In genomic region chr10:53888382-53889110, GRCm38 (mm10) we compare ENCODE assay signal across 17 mouse cellular contexts.
DNase-seq lines count a peak whose midpoint lies in the region; ATAC-seq and TF ChIP-seq lines count a peak whose summit lies in the region.
"Had no signal": no experiment of that assay in that cellular context is flagged by ENCODE, and none has a peak within 500 bp of the region (broad histone marks: within the 10 kb centered on the region; RNA-seq: fewer than 3 reads in every experiment).

No protein-coding gene starts in this region.

- peak overlapping the region; percentile 23 for H3K4me2 ChIP-seq in liver, embryonic 11.5 days
- H3K4me2 ChIP-seq in lung, postnatal 0 days (replicated peaks; ENCODE audit: low read depth, low read length), result no peak overlapping the region
- H3K4me2 ChIP-seq in hindbrain, embryonic 11.5 days (replicated peaks; ENCODE audit: low read depth, low read length), result no peak overlapping the region
- H3K4me2 ChIP-seq: midbrain, embryonic 11.5 days; neural tube, embryonic 13.5 days had no signal

- intact Hi-C loops in left cerebral cortex, postnatal 4 days (cut with DNase I), result no loop called here

- no peaks in the 10 kb centered on the region for H3K27me3 ChIP-seq in liver, embryonic 11.5 days (replicated peaks; ENCODE audit: control insufficient read depth, insufficient read depth, low read length)
- H3K27me3 ChIP-seq in lung, postnatal 0 days (replicated peaks; ENCODE audit: insufficient read depth, low read length), result no peaks in the 10 kb centered on the region
- no peaks in the 10 kb centered on the region for H3K27me3 ChIP-seq in hindbrain, embryonic 11.5 days (ENCODE audit: control insufficient read depth, insufficient read depth, low read length)
- H3K27me3 ChIP-seq: neural tube, embryonic 13.5 days had no signal

- ATAC-seq in liver, embryonic 11.5 days (replicated peaks; ENCODE audit: low FRiP score), result peak; percentile 97
- ATAC-seq in lung, postnatal 0 days, result peak; percentile 97
- no peak for ATAC-seq in hindbrain, embryonic 11.5 days (ENCODE audit: low FRiP score)
- ATAC-seq: forebrain, embryonic 14.5 days; intestine, embryonic 16.5 days had no signal

- H3K4me3 ChIP-seq in liver, embryonic 11.5 days (ENCODE audit: low read depth, low read length), result no peak overlapping the region
- no peak overlapping the region for H3K4me3 ChIP-seq in lung, postnatal 0 days (ENCODE audit: low read depth, low read length)
- no peak overlapping the region for H3K4me3 ChIP-seq in hindbrain, embryonic 11.5 days (ENCODE audit: low read depth, low read length)
- H3K4me3 ChIP-seq: neural tube, embryonic 13.5 days had no signal

- H3K27ac ChIP-seq in liver, embryonic 11.5 days (ENCODE audit: low read depth, low read length), result peak overlapping the region; percentile 42; the same call in 1 of the 2 replicates
- H3K27ac ChIP-seq in lung, postnatal 0 days (ENCODE audit: low read length), result no peak overlapping the region
- no peak overlapping the region for H3K27ac ChIP-seq in hindbrain, embryonic 11.5 days (ENCODE audit: low read depth, low read length)
- H3K27ac ChIP-seq: neural tube, embryonic 13.5 days had no signal

- DNase-seq in spleen, adult 12 weeks (ENCODE audit: low spot score), result peak; percentile 2
- no peak for DNase-seq in spleen, adult 18-20 months
- no peak for DNase-seq in liver, embryonic 11.5 days (ENCODE audit: low spot score)
- DNase-seq in lung, postnatal 0 days (ENCODE audit: low spot score), result peak; percentile 85
- DNase-seq in naive thymus-derived CD4-positive, alpha-beta T cell, adult 2 months (ENCODE audit: low read depth), result peak; percentile 7
- DNase-seq in hindbrain, embryonic 11.5 days (ENCODE audit: low spot score), result no peak
- DNase-seq in cerebellum, postnatal 36 days, result no peak
- no peak for DNase-seq in left cerebral cortex, postnatal 4 days
- DNase-seq: cerebellum, adult 11-12 months; gastrocnemius, postnatal 25 days; heart, postnatal 14 days; thymus, adult 2 months had no signal

- peak; percentile 34; the same call in 1 of the 2 replicates for TF ChIP-seq EP300 in lung, postnatal 0 days (IDR thresholded peaks at IDR 0.05)

- TF ChIP-seq CTCF in lung, postnatal 0 days (IDR thresholded peaks at IDR 0.05), result no peak

- H3K36me3 ChIP-seq in liver, embryonic 11.5 days (ENCODE audit: control insufficient read depth, insufficient read depth, low read length), result no peaks in the 10 kb centered on the region
- no peaks in the 10 kb centered on the region for H3K36me3 ChIP-seq in lung, postnatal 0 days (ENCODE audit: insufficient read depth, low read length)
- no peaks in the 10 kb centered on the region for H3K36me3 ChIP-seq in hindbrain, embryonic 11.5 days (ENCODE audit: control insufficient read depth, insufficient read depth, low read length)
- H3K36me3 ChIP-seq: G1E; neural tube, embryonic 13.5 days had no signal

- no peaks in the 10 kb centered on the region for H3K4me1 ChIP-seq in liver, embryonic 11.5 days (replicated peaks; ENCODE audit: control insufficient read depth, insufficient read depth, low read length)
- no peaks in the 10 kb centered on the region for H3K4me1 ChIP-seq in lung, postnatal 0 days (ENCODE audit: insufficient read depth, low read depth, low read length)
- H3K4me1 ChIP-seq in hindbrain, embryonic 11.5 days (replicated peaks; ENCODE audit: control insufficient read depth, insufficient read depth, low read length), result no peaks in the 10 kb centered on the region
- H3K4me1 ChIP-seq: neural tube, embryonic 13.5 days had no signal

- 62% methylated on average over 10 of the region's 10 CpGs for WGBS in liver, embryonic 11.5 days
- WGBS in lung, postnatal 0 days, result 66% methylated on average over 10 of the region's 10 CpGs
- WGBS in hindbrain, embryonic 11.5 days, result 81% methylated on average over 10 of the region's 10 CpGs

- H3K9ac ChIP-seq in liver, embryonic 11.5 days (ENCODE audit: low read depth, low read length), result no peak overlapping the region
- no peak overlapping the region for H3K9ac ChIP-seq in lung, postnatal 0 days (replicated peaks; ENCODE audit: low read depth)
- no peak overlapping the region for H3K9ac ChIP-seq in hindbrain, embryonic 11.5 days (ENCODE audit: low read depth, low read length)
- H3K9ac ChIP-seq: neural tube, embryonic 13.5 days had no signal

- no peaks in the 10 kb centered on the region for H3K9me3 ChIP-seq in liver, embryonic 11.5 days (ENCODE audit: control insufficient read depth, low read length)
- H3K9me3 ChIP-seq in lung, postnatal 0 days (ENCODE audit: low read length), result no peaks in the 10 kb centered on the region
- no peaks in the 10 kb centered on the region for H3K9me3 ChIP-seq in hindbrain, embryonic 11.5 days (ENCODE audit: control insufficient read depth, low read length)
- H3K9me3 ChIP-seq: neural tube, embryonic 13.5 days had no signal

Comparison
In these comparisons a context has a peak if more than half of its experiments do, and no peak if none do; other contexts are left out.
1. DNase-seq: peak in spleen, adult 12 weeks (single experiment), lung, postnatal 0 days (single experiment) and naive thymus-derived CD4-positive, alpha-beta T cell, adult 2 months (single experiment); none in spleen, adult 18-20 months (0 of 2), liver, embryonic 11.5 days (single experiment), hindbrain, embryonic 11.5 days (single experiment), cerebellum, postnatal 36 days (0 of 2) and left cerebral cortex, postnatal 4 days (single experiment).